Mouse (Mus musculus): ENCODE data around the gene Acvr1.

- 0 out of 2 replicates have a peak, but pooled peaks have one; percentile 15 for TF ChIP-seq CTCF (IDR thresholded peaks at IDR 0.05; ENCODE audit: low read depth)
- TF ChIP-seq EP300 (optimal IDR thresholded peaks at IDR 0.05), result no peak
Observed at GRCm38 (mm10) chr2:58614851-58615250, 47.9 kb upstream of the Acvr1 start.
